Mouse (Mus musculus): ENCODE results near the gene Mpp1. TPM values are rescaled to one million over a fixed set of nuclear protein-coding genes. Genes with fewer than 3 reads are reported as not detected.

Mpp1 gene
- polyA plus RNA-seq, 1 experiment from 2014 or later, result 20.4 TPM

DNA sequence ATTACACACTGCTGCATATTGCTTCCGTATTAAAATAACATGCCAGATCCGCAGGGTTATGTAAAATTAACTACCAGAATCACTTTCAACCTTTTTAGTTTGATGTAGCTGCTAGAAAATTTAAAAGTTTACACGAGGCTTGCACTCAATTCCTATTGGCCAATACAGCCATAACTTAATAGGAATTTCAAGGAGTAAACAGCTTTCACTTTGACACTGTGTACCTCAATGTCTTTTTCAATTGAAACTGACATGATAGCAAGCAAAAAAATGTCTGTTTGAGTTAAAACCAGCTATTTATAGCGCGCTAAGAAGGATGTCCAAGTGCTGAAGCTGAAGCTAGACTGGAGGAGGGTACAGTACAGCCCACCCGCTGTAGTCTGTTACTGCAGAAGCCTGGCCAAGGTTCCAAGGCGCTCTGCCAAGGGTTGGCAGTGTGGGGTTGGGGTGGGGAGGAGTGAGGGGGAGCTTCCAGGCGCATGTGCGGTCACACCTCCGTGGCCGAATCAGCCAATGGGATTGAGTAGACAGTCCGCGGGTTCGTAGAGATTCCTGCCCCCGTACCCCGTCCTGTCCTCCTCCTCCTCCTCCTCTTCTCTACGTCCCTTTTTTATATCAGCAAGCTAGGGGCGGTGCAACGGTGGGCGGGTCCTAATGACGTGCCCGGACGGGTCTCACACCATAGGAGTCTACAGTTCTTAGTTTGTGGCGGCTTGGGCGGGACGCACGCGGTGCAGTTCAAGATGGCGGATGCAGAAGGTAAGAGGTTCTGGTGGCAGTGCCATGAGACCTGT, 35.2 kb downstream of the Mpp1 start, which contains the start of gene Dkc1:
Gene Dkc1 (plus strand): TSS at position 486 of the 794 bp plus-strand sequence.
- H3K9me3 ChIP-seq (ENCODE audit: control insufficient read depth, low read length), result no peaks in the 10 kb centered on the region
- H3K4me3 ChIP-seq (replicated peaks; ENCODE audit: low read depth, low read length), result peak within 1 kb of the TSS; percentile 47
- no peaks in the 10 kb centered on the region for H3K27me3 ChIP-seq (ENCODE audit: control insufficient read depth, insufficient read depth, low read length)
- H3K4me1 ChIP-seq (ENCODE audit: control insufficient read depth, insufficient read depth, low read length), result no peaks in the 10 kb centered on the region
- H3K9ac ChIP-seq (replicated peaks; ENCODE audit: low read length), result peak within 1 kb of the TSS; percentile 49
- ATAC-seq (ENCODE audit: low FRiP score, low TSS enrichment) (peak; percentile 99), DNase-seq (peak; percentile 90)
- peak within 1 kb of the TSS; percentile 65 for H3K27ac ChIP-seq (replicated peaks; ENCODE audit: low read depth, low read length)
- peak within 1 kb of the TSS; percentile 51 for H3K4me2 ChIP-seq (ENCODE audit: low read length)
- H3K36me3 ChIP-seq (ENCODE audit: control insufficient read depth, insufficient read depth, low read length), result peaks cover 2% of the 10 kb centered on the region; the same call in 1 of the 2 replicates
- WGBS, result 31% methylated on average over 27 of the region's 29 CpGs

DNA sequence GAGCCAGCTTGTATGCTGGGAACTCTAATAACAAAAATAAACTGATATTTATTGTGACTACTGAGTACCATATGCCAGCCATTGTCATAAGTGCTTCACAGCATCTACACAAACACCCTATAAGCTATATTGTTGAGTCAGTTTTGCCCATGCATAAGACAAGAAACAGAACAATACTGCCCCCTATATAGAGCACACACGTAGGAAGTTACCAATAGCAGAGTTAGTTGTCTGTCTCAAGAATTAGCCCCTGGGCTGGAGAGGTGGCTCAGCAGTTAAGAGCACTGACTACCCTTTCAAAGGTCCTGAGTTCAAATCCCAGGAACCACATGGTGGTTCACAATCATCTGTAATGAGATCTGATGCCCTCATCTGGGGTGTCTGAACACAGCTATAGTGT, 45.2 kb downstream of the Mpp1 start:
- H3K9me3 ChIP-seq (ENCODE audit: control insufficient read depth, low read length), result no peaks in the 10 kb centered on the region
- no peaks in the 10 kb centered on the region for H3K36me3 ChIP-seq (ENCODE audit: control insufficient read depth, insufficient read depth, low read length)
- peak overlapping the region; percentile 55; the same call in 1 of the 2 replicates for H3K4me2 ChIP-seq (ENCODE audit: low read length)
- 16% methylated on average over 1 of the region's 1 CpGs for WGBS
- no peaks in the 10 kb centered on the region for H3K27me3 ChIP-seq (ENCODE audit: control insufficient read depth, insufficient read depth, low read length)
- DNase-seq (peak; percentile 39), ATAC-seq (ENCODE audit: low FRiP score, low TSS enrichment) (no peak)
- H3K4me3 ChIP-seq (replicated peaks; ENCODE audit: low read depth, low read length), result no peak overlapping the region
- H3K9ac ChIP-seq (replicated peaks; ENCODE audit: low read length), result no peak overlapping the region
- H3K27ac ChIP-seq (replicated peaks; ENCODE audit: low read depth, low read length), result no peak overlapping the region
- H3K4me1 ChIP-seq (ENCODE audit: control insufficient read depth, insufficient read depth, low read length), result no peaks in the 10 kb centered on the region

DNA sequence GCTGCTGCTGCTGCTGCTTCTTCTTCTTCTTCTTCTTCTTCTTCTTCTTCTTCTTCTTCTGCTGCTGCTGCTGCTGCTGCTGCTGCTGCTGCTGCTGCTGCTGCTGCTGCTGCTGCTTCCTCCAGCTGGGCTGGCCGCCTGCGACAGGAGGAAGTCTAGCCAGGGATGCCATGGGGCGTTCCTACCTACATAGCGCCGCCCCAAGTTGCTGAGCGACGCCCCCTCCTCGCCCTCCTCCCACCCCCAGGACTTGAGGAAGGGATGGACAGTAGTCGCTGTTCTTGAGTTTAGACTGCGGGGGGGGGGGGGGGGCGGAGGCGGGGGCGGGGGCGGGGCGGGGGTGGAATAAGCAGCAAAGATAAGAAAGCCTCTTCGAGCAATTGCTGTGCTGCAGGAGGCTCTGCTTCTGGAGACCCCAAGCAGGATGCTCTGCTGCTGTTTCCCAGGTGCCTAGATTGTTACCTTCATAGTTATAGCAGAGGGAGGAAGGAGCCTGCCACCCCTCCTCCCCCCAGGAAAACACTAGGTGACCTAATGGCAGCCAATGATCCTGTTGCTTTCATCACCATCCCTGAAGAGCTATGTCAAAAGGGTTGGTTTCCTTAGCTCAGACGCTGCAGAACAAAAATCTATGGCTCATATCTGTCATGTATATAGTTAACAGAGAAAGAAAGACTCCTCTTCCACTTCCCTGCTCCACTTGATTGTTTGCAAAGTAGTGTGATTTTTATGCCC, 45.9 kb downstream of the Mpp1 start, which contains the start of gene Gab3:
Gene Gab3 (minus strand): TSS at position 685 of the 735 bp plus-strand sequence.
- 12% methylated on average over 12 of the region's 17 CpGs for WGBS
- ATAC-seq (ENCODE audit: low FRiP score, low TSS enrichment), result peak; percentile 86
- Histone ChIP-seq H3K27me3 (ENCODE audit: control insufficient read depth, insufficient read depth, low read length) (no peaks in the 10 kb centered on the region), H3K27ac (replicated peaks; ENCODE audit: low read depth, low read length) (no peak within 1 kb of the TSS), H3K9me3 (ENCODE audit: control insufficient read depth, low read length) (no peaks in the 10 kb centered on the region), H3K4me1 (ENCODE audit: control insufficient read depth, insufficient read depth, low read length) (no peaks in the 10 kb centered on the region), H3K4me3 (replicated peaks; ENCODE audit: low read depth, low read length) (peak within 1 kb of the TSS; percentile 44), H3K4me2 (ENCODE audit: low read length) (peak within 1 kb of the TSS; percentile 55), H3K9ac (replicated peaks; ENCODE audit: low read length) (peak within 1 kb of the TSS; percentile 40; the same call in 1 of the 2 replicates), H3K36me3 (ENCODE audit: control insufficient read depth, insufficient read depth, low read length) (no peaks in the 10 kb centered on the region)
- DNase-seq, result peak; percentile 71

DNA sequence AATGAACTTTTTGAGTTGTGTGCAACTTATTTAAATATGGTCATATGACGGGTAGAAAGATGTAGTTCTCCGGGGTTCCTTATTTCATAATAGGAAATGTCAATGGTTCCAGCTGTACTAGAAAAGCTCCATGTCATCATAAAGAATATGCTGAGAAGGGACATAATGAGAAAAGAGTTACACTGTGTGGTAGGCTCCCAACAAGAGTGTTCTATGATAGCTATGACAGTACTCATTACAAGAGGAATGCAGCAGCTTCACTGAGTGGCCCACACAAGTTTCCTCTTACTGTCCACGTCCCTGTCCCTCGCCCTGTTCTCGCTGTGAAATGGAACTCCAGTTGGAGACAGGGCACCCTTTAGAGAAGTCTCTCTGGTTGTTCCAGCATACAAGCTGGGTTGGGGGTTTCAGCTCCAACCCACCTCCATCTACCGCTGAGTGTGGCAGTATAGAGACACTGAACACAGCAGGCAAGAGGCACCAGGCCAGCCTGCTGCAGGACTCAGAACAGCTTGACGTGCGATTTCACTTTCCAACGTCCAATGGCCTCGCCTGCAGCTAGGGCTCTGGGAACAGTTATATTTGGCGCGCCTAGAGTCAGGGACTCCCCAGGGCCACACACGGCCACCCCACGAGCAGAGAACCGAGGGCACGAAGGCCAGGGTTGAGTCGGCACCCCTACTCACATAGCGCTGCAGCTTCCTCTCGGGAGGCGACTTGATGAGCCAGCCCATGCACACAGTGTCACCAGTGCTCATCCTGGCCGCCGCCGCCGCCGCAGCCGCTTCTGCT, 46.6 kb downstream of the Mpp1 start:
- peak; percentile 63; the same call in 1 of the 2 replicates for ATAC-seq (ENCODE audit: low FRiP score, low TSS enrichment)
- peak; percentile 53 for DNase-seq
- H3K27ac ChIP-seq (replicated peaks; ENCODE audit: low read depth, low read length), result no peak overlapping the region

DNA sequence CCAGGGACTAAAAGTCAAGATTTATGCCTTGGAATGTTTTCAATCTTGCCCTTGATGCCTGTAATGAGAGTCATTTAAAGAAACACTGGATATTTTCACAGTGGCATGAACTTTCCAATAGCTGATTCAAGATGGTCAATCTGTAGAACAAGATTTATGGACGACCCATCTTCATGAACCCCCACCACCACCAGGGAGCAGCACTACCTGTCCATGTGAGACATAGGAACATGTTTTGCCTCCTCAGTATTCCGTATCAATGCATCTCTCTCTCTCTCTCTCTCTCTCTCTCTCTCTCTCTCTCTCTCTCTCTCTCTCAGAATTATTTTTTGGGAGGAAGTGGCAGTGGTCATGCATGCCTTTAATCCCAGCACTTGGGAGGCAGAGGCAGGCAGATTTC, 48.5 kb downstream of the Mpp1 start:
- no peaks in the 10 kb centered on the region for H3K36me3 ChIP-seq (ENCODE audit: control insufficient read depth, insufficient read depth, low read length)
- H3K27me3 ChIP-seq (ENCODE audit: control insufficient read depth, insufficient read depth, low read length), result no peaks in the 10 kb centered on the region
- H3K4me2 ChIP-seq (ENCODE audit: low read length), result no peak overlapping the region
- H3K4me3 ChIP-seq (replicated peaks; ENCODE audit: low read depth, low read length), result no peak overlapping the region
- 64% methylated on average over 2 of the region's 2 CpGs for WGBS
- H3K9me3 ChIP-seq (ENCODE audit: control insufficient read depth, low read length), result no peaks in the 10 kb centered on the region
- DNase-seq, result no peak
- no peak overlapping the region for H3K27ac ChIP-seq (replicated peaks; ENCODE audit: low read depth, low read length)
- ATAC-seq (ENCODE audit: low FRiP score, low TSS enrichment), result no peak
- no peak overlapping the region for H3K9ac ChIP-seq (replicated peaks; ENCODE audit: low read length)
- no peaks in the 10 kb centered on the region for H3K4me1 ChIP-seq (ENCODE audit: control insufficient read depth, insufficient read depth, low read length)

More for the DNA sequence above, 46.6 kb downstream of the Mpp1 start:
- H3K9ac ChIP-seq (replicated peaks; ENCODE audit: low read length), result peak overlapping the region; percentile 40; the same call in 1 of the 2 replicates
- H3K9me3 ChIP-seq (ENCODE audit: control insufficient read depth, low read length), result no peaks in the 10 kb centered on the region
- H3K27me3 ChIP-seq (ENCODE audit: control insufficient read depth, insufficient read depth, low read length), result no peaks in the 10 kb centered on the region
- H3K4me3 ChIP-seq (replicated peaks; ENCODE audit: low read depth, low read length), result peak overlapping the region; percentile 44
- peak overlapping the region; percentile 55 for H3K4me2 ChIP-seq (ENCODE audit: low read length)
- H3K4me1 ChIP-seq (ENCODE audit: control insufficient read depth, insufficient read depth, low read length), result no peaks in the 10 kb centered on the region
- H3K36me3 ChIP-seq (ENCODE audit: control insufficient read depth, insufficient read depth, low read length), result no peaks in the 10 kb centered on the region
- WGBS, result 27% methylated on average over 26 of the region's 26 CpGs

Other genes with a start within 250 kb of the Mpp1 start
- 1.3 and 2.4 TPM in 2 replicates for gene Gab3, start 45.6 kb downstream of the Mpp1 start, polyA plus RNA-seq (2014; fragmentation: Nextera tagmentation; extraction: Ambion mirVana)
- gene Dkc1, start 35.2 kb downstream of the Mpp1 start, polyA plus RNA-seq (2014; fragmentation: Nextera tagmentation; extraction: Ambion mirVana), result 46.5 and 60.9 TPM in 2 replicates
- not detected in 2 replicates for gene Smim9, start 32.8 kb upstream of the Mpp1 start, polyA plus RNA-seq (2014; fragmentation: Nextera tagmentation; extraction: Ambion mirVana)